Mouse (Mus musculus) lung, adult 2 months (tissue): ENCODE measurements at regions not wholly inside any gene's neighbourhood (a gene's known extent, or its start where the extent isn't known, plus 50 kb on each side); places are given as distances from the start of the nearest gene placed in this dataset.

Experiments used
- DNase-seq: peaks from one replicate; pipeline ENCODE4 v3.0.0; 2022
- H3K4me1 ChIP-seq: fragments of 200-500 bp; 2 replicates; pipeline ENCODE4 v1.6.1; 2011; ENCODE audit warnings: low read length; ENCODE audit not compliant: control insufficient read depth, insufficient read depth
- H3K4me3 ChIP-seq: fragments of 200-500 bp; replicated peaks from 2 replicates; pipeline ENCODE3; 2011; ENCODE audit warnings: low read depth, mild to moderate bottlenecking, control low read depth, low read length; ENCODE audit errors: extremely low read depth
- CTCF ChIP-seq: fragments of 200-500 bp; IDR thresholded peaks from 2 replicates; pipeline ENCODE4 v1.5.1; 2011; ENCODE audit warnings: mild to moderate bottlenecking, low read length, control low read depth; ENCODE audit not compliant: insufficient read depth
- POLR2A ChIP-seq: fragments of 200-500 bp; IDR thresholded peaks from 2 replicates; pipeline ENCODE4 v1.6.1; 2011; ENCODE audit warnings: low read depth, mild to moderate bottlenecking, control low read depth, low read length, borderline replicate concordance; ENCODE audit errors: extremely low read depth
- WGBS: fragments of 180-500 bp; shearing (Covaris S2); methylation state at CpG from one replicate; pipeline ENCODE4 v1.1.7; 2018; 5-methylcytosine and 5-hydroxymethylcytosine counted together

GRCm38 (mm10) chr7:73195306-73195705 lies 180.0 kb upstream of the Rgma start:
- Histone ChIP-seq H3K4me1 (no peaks in the 10 kb centered on the region), H3K4me3 (no peak overlapping the region)
- no peak for DNase-seq
- TF ChIP-seq CTCF: no peak
- TF ChIP-seq POLR2A: no peak
- 59% methylated on average over 4 of the region's 4 CpGs for WGBS

- 73% methylated on average over 12 of the region's 12 CpGs for WGBS
- no peaks in the 10 kb centered on the region for H3K4me1 ChIP-seq
- no peak overlapping the region for H3K4me3 ChIP-seq
- DNase-seq: no peak
- no peak for TF ChIP-seq POLR2A
- no peak for TF ChIP-seq CTCF
Measured at GRCm38 (mm10) chr7:73196851-73197531, 178.3 kb upstream of the Rgma start.

GRCm38 (mm10) chr7:73198069-73198468 lies 177.2 kb upstream of the Rgma start:
- no peak for DNase-seq
- 27% methylated on average over 5 of the region's 5 CpGs for WGBS
- TF ChIP-seq CTCF: no peak
- no peak for TF ChIP-seq POLR2A
- Histone ChIP-seq H3K4me1 (no peaks in the 10 kb centered on the region), H3K4me3 (no peak overlapping the region)

- 79% methylated on average over 6 of the region's 6 CpGs for WGBS
- no peaks in the 10 kb centered on the region for H3K4me1 ChIP-seq
- no peak for DNase-seq
- no peak overlapping the region for H3K4me3 ChIP-seq
- TF ChIP-seq CTCF: no peak
Measured at GRCm38 (mm10) chr7:73199967-73200366, 175.3 kb upstream of the Rgma start.

GRCm38 (mm10) chr7:73201330-73201729 lies 174.0 kb upstream of the Rgma start:
- TF ChIP-seq CTCF (no peak), POLR2A (no peak)
- 81% methylated on average over 6 of the region's 6 CpGs for WGBS

GRCm38 (mm10) chr7:73206922-73207811 lies 168.1 kb upstream of the Rgma start:
- no peak for TF ChIP-seq CTCF
- TF ChIP-seq POLR2A: no peak
- DNase-seq: no peak
- Histone ChIP-seq H3K4me1 (no peaks in the 10 kb centered on the region; the same call in 1 of the 2 replicates), H3K4me3 (no peak overlapping the region)
- WGBS: 71% methylated on average over 7 of the region's 7 CpGs

More at GRCm38 (mm10) chr7:73201330-73201729, 174.0 kb upstream of the Rgma start:
- no peak for DNase-seq
- H3K4me1 ChIP-seq: no peaks in the 10 kb centered on the region
- H3K4me3 ChIP-seq: no peak overlapping the region

GRCm38 (mm10) chr7:73208479-73208816 lies 166.9 kb upstream of the Rgma start:
- 68% methylated on average over 4 of the region's 4 CpGs for WGBS
- Histone ChIP-seq H3K4me3 (no peak overlapping the region), H3K4me1 (no peaks in the 10 kb centered on the region; the same call in 1 of the 2 replicates)
- TF ChIP-seq CTCF (no peak), POLR2A (no peak)
- no peak for DNase-seq

- no peak for DNase-seq
- 21% methylated on average over 18 of the region's 18 CpGs for WGBS
- Histone ChIP-seq H3K4me3 (no peak overlapping the region), H3K4me1 (no peaks in the 10 kb centered on the region; the same call in 1 of the 2 replicates)
- TF ChIP-seq POLR2A (no peak), CTCF (no peak)
Measured at GRCm38 (mm10) chr7:73208817-73209602, 166.3 kb upstream of the Rgma start.

- WGBS: 86% methylated on average over 7 of the region's 7 CpGs
- TF ChIP-seq CTCF (no peak), POLR2A (no peak)
- DNase-seq: no peak
- no peaks in the 10 kb centered on the region; the same call in 1 of the 2 replicates for H3K4me1 ChIP-seq
- no peak overlapping the region for H3K4me3 ChIP-seq
Measured at GRCm38 (mm10) chr7:73210078-73210477, 165.2 kb upstream of the Rgma start.
